Mouse (Mus musculus) C2C12 (cell line): ENCODE measurements at regions not wholly inside any gene's neighbourhood (a gene's known extent, or its start where the extent isn't known, plus 50 kb on each side); places are given as distances from the start of the nearest gene placed in this dataset.

Source experiments
- CTCF ChIP-seq: IDR thresholded peaks from one replicate; pipeline ENCODE4 v1.5.1; 2011; ENCODE audit not compliant: control insufficient read depth, insufficient read depth, insufficient read length
- FOSL1 ChIP-seq: IDR thresholded peaks from one replicate; pipeline ENCODE4 v1.8.0; 2011; ENCODE audit warnings: mild to moderate bottlenecking, low read length; ENCODE audit not compliant: poor library complexity, insufficient read depth, severe bottlenecking

DNA sequence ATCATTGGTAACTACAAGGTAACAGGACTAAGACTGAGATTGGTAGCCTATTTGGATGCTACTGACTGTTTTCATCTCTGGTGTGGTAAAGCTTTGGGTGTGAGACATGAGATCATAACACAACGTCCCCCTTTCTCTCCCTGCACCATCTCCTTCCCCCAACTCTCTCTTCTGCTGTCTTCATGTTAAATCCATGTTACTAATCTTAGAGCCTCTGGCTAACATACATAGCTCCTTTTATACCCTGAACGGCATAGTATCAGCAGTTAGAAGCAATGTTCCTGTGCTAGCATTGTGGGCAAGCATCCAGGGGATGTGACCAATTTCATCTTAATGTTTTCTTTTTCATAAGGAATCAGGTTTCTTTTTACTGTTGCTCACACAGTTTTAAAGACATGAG lies 365.1 kb upstream of the Fam241a start:
- TF ChIP-seq CTCF = no peak
- no peak for TF ChIP-seq FOSL1
